Mouse (Mus musculus) retina, embryonic 14.5 days (tissue): ENCODE results near the gene Kdm7a.

Experiments
- DNase-seq: peaks from one replicate; pipeline ENCODE4 v3.0.0-alpha.2; 2015; ENCODE audit warnings: low spot score

Gene Kdm7a

GRCm38 (mm10) chr6:39206581-39207461, at the start of gene Kdm7a:
TSS of gene Kdm7a (minus strand) at chr6:39206789.
- peak; percentile 91 for DNase-seq

GRCm38 (mm10) chr6:39255271-39255670, 48.7 kb upstream of the Kdm7a start:
- DNase-seq: no peak

- DNase-seq: no peak
Measured at GRCm38 (mm10) chr6:39250055-39250454, 43.5 kb upstream of the Kdm7a start.

GRCm38 (mm10) chr6:39249176-39249770, 42.7 kb upstream of the Kdm7a start:
- DNase-seq: no peak

GRCm38 (mm10) chr6:39244066-39244465, 37.5 kb upstream of the Kdm7a start:
- DNase-seq: no peak

GRCm38 (mm10) chr6:39243511-39243961, 36.9 kb upstream of the Kdm7a start:
- no peak for DNase-seq

- no peak for DNase-seq
Measured at GRCm38 (mm10) chr6:39242718-39243471, 36.3 kb upstream of the Kdm7a start.

GRCm38 (mm10) chr6:39241421-39241891, 34.9 kb upstream of the Kdm7a start:
- DNase-seq: no peak

GRCm38 (mm10) chr6:39240956-39241355, 34.4 kb upstream of the Kdm7a start:
- no peak for DNase-seq

- DNase-seq: no peak
Measured at GRCm38 (mm10) chr6:39237887-39238286, 31.3 kb upstream of the Kdm7a start.

GRCm38 (mm10) chr6:39232617-39233016, 26.0 kb upstream of the Kdm7a start:
- DNase-seq: no peak

GRCm38 (mm10) chr6:39230664-39231063, 24.1 kb upstream of the Kdm7a start:
- DNase-seq: no peak

- DNase-seq: peak; percentile 8
Measured at GRCm38 (mm10) chr6:39226610-39226955, 20.0 kb upstream of the Kdm7a start.

- DNase-seq: peak; percentile 25
Measured at GRCm38 (mm10) chr6:39225876-39226609, 19.5 kb upstream of the Kdm7a start.

GRCm38 (mm10) chr6:39223328-39223885, 16.8 kb upstream of the Kdm7a start:
- DNase-seq: no peak

- no peak for DNase-seq
Measured at GRCm38 (mm10) chr6:39222487-39222886, 15.9 kb upstream of the Kdm7a start.

GRCm38 (mm10) chr6:39217961-39218360, 11.4 kb upstream of the Kdm7a start:
- DNase-seq: no peak

GRCm38 (mm10) chr6:39217138-39217537, 10.5 kb upstream of the Kdm7a start:
- DNase-seq: no peak

- no peak for DNase-seq
Measured at GRCm38 (mm10) chr6:39214949-39215606, 8.5 kb upstream of the Kdm7a start.

- DNase-seq: no peak
Measured at GRCm38 (mm10) chr6:39209677-39210076, 3.1 kb upstream of the Kdm7a start.

- no peak for DNase-seq
Measured at GRCm38 (mm10) chr6:39208181-39208580, 1.6 kb upstream of the Kdm7a start.
